Mouse (Mus musculus): ENCODE results near the gene Ift80. TPM values are rescaled to one million over a fixed set of nuclear protein-coding genes. Genes with fewer than 3 reads are reported as not detected.
A peak's percentile ranks its signal among the peaks of the same experiment; 100 is the strongest.

The Ift80 gene
- total and polyA plus RNA-seq, 3 experiments: 10.8 to 13.8 (median 11.5) TPM

DNA sequence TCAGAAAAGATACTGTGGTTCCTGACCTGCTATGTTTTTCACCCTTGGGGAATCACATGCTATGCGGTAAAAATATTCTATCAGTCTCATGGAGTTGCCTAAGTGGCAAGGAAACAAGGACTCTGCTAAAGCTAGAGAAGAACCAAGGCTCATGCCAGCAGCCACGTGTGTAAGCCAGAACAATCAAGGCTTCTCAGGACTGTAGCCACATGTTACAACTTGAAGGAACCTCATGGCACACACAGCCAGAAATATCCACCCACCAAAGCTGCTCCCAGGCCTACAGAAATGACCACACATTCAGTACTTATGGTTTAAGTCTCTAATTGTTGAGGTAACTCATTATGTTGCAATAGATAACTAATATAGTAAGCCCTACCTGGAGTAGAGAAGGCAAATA, 17.8 kb downstream of the Ift80 start:
- DNase-seq (ENCODE audit: extremely low read depth): no peak
- peaks cover 0 to 1% of the 10 kb centered on the region in 2 experiments; a peak in 1 of 4 replicates for H3K4me1 ChIP-seq (ENCODE audit: control insufficient read depth in 1 of 2, insufficient read depth in 2 of 2)
- TF ChIP-seq ZNF384 (IDR thresholded peaks at IDR 0.05; ENCODE audit: low read depth, low read length) (no peak), GABPA (IDR thresholded peaks at IDR 0.05; ENCODE audit: insufficient replicate concordance, low read depth, low read length) (no peak), RCOR1 (conservative IDR thresholded peaks at IDR 0.05; ENCODE audit: low read depth, low read length) (no peak), SMC3 (IDR thresholded peaks at IDR 0.05; ENCODE audit: low read depth, low read length) (no peak), USF2 (conservative IDR thresholded peaks at IDR 0.05; ENCODE audit: low read depth, low read length) (no peak), JUND (conservative IDR thresholded peaks at IDR 0.05; ENCODE audit: low read depth, low read length) (no peak), HCFC1 (IDR thresholded peaks at IDR 0.05; ENCODE audit: low read depth, low read length) (no peak), JUN (IDR thresholded peaks at IDR 0.05; ENCODE audit: insufficient read depth, low read depth, low read length) (no peak), MXI1 (IDR thresholded peaks at IDR 0.05; ENCODE audit: low read depth, low read length) (no peak), BHLHE40 (IDR thresholded peaks at IDR 0.05; ENCODE audit: low read depth, low read length) (no peak), NELFE (IDR thresholded peaks at IDR 0.05; ENCODE audit: low read depth, low read length) (no peak), ZC3H11A (IDR thresholded peaks at IDR 0.05; ENCODE audit: low read depth, low read length) (no peak), IRF4 (IDR thresholded peaks at IDR 0.05; ENCODE audit: low read depth, low read length) (no peak), E2F4 (IDR thresholded peaks at IDR 0.05; ENCODE audit: insufficient replicate concordance, low read depth, low read length) (no peak), SIN3A (IDR thresholded peaks at IDR 0.05; ENCODE audit: low read length) (no peak), CTCF (conservative IDR thresholded peaks at IDR 0.05 in 1 of 2, IDR thresholded peaks at IDR 0.05 in 1 of 2; ENCODE audit: low read depth in 2 of 2, low read length in 2 of 2) (no peak), MAX (IDR thresholded peaks at IDR 0.05; ENCODE audit: low read length) (no peak)
- H3K36me3 ChIP-seq (replicated peaks in 1 of 2; ENCODE audit: control insufficient read depth in 1 of 2, insufficient read depth in 1 of 2, low read length in 1 of 2): peaks cover 7 to 34% of the 10 kb centered on the region in 2 experiments
- no peaks in the 10 kb centered on the region for H3K9me3 ChIP-seq (replicated peaks; ENCODE audit: low read length)
- H3K4me3 ChIP-seq (replicated peaks in 1 of 3; ENCODE audit: low read depth in 2 of 3, low read length in 2 of 3, poor library complexity in 1 of 3): no peak overlapping the region
- no peaks in the 10 kb centered on the region for H3K27me3 ChIP-seq (replicated peaks)
- H3K4me2 ChIP-seq (ENCODE audit: insufficient read depth, low read depth, poor library complexity, severe bottlenecking): no peak overlapping the region
- dilution Hi-C loops (cut with MboI; ENCODE audit: extremely low pct_ligation_motif_present, extremely low pct_unique_long_range_greater_than_20kb, low sequenced_read_pairs) (no loop called here), in situ Hi-C loops (cut with MboI; ENCODE audit: low pct_ligation_motif_present, low pct_unique_long_range_greater_than_20kb, low sequenced_read_pairs) (no loop called here)
- H3K79me2 ChIP-seq (replicated peaks; ENCODE audit: control insufficient read depth, extremely low read depth, insufficient read depth, poor library complexity, severe bottlenecking): no peaks in the 10 kb centered on the region
- no peak overlapping the region for H3K27ac ChIP-seq (ENCODE audit: insufficient read depth, low read depth)
- no peak overlapping the region for H3K9ac ChIP-seq (ENCODE audit: insufficient read depth, low read depth)

- peak; percentile 82 for DNase-seq (ENCODE audit: extremely low read depth)
- peaks cover 15 to 25% of the 10 kb centered on the region in 2 experiments for H3K4me1 ChIP-seq (ENCODE audit: control insufficient read depth in 1 of 2, insufficient read depth in 2 of 2)
- dilution Hi-C loops (cut with MboI; ENCODE audit: extremely low pct_ligation_motif_present, extremely low pct_unique_long_range_greater_than_20kb, low sequenced_read_pairs): no loop called here
Measured at GRCm38 (mm10) chr3:68980898-68981297, 23.5 kb downstream of the Ift80 start.

More at GRCm38 (mm10) chr3:68980898-68981297, 23.5 kb downstream of the Ift80 start:
- Histone ChIP-seq H3K27ac (ENCODE audit: insufficient read depth, low read depth) (peak overlapping the region; percentile 37; the same call in 1 of the 2 replicates), H3K4me3 (replicated peaks in 1 of 3; ENCODE audit: low read depth in 2 of 3, low read length in 2 of 3, poor library complexity in 1 of 3) (peak overlapping the region in 1 of 3 experiments; percentile 28), H3K27me3 (replicated peaks) (no peaks in the 10 kb centered on the region), H3K4me2 (ENCODE audit: insufficient read depth, low read depth, poor library complexity, severe bottlenecking) (peak overlapping the region; percentile 66; the same call in 1 of the 2 replicates), H3K9me3 (replicated peaks; ENCODE audit: low read length) (no peaks in the 10 kb centered on the region), H3K9ac (ENCODE audit: insufficient read depth, low read depth) (no peak overlapping the region), H3K36me3 (replicated peaks in 1 of 2; ENCODE audit: control insufficient read depth in 1 of 2, insufficient read depth in 1 of 2, low read length in 1 of 2) (peaks cover 4 to 27% of the 10 kb centered on the region in 2 experiments), H3K79me2 (replicated peaks; ENCODE audit: control insufficient read depth, extremely low read depth, insufficient read depth, poor library complexity, severe bottlenecking) (no peaks in the 10 kb centered on the region)
- 0 out of 2 replicates have a peak, but pooled peaks have one; percentile 18 for TF ChIP-seq MEF2A (IDR thresholded peaks at IDR 0.05; ENCODE audit: borderline replicate concordance, low read depth, low read length)
- TF ChIP-seq MAX (IDR thresholded peaks at IDR 0.05; ENCODE audit: low read length): peak; percentile 54
- TF ChIP-seq CHD2 (IDR thresholded peaks at IDR 0.05; ENCODE audit: low read length): no peak
- no peak for TF ChIP-seq USF1 (IDR thresholded peaks at IDR 0.05; ENCODE audit: low read depth, low read length)
- TF ChIP-seq TBP (conservative IDR thresholded peaks at IDR 0.05; ENCODE audit: low read depth, low read length): 0 out of 2 replicates have a peak, but pooled peaks have one; percentile 48
- peak; percentile 76 for TF ChIP-seq NRF1 (IDR thresholded peaks at IDR 0.05; ENCODE audit: low read depth, low read length)
- TF ChIP-seq BHLHE40 (IDR thresholded peaks at IDR 0.05; ENCODE audit: low read depth, low read length): peak; percentile 79
- 0 out of 2 replicates have a peak, but pooled peaks have one; percentile 37 for TF ChIP-seq IRF4 (IDR thresholded peaks at IDR 0.05; ENCODE audit: low read depth, low read length)
- in situ Hi-C loops (cut with MboI; ENCODE audit: low pct_ligation_motif_present, low pct_unique_long_range_greater_than_20kb, low sequenced_read_pairs): no loop called here
